Mouse (Mus musculus) lung, postnatal 0 days (tissue): ENCODE results near the gene Gbf1. TPM values are rescaled to one million over a fixed set of nuclear protein-coding genes. Genes with fewer than 3 reads are reported as not detected.

Source experiments
- ATAC-seq: fragments of 200-750 bp; cut with Nextera tagmentation; 2 replicates; pipeline ENCODE4 v1.8.0; 2017; ENCODE audit warnings: moderate library complexity
- DNase-seq: peaks from one replicate; pipeline ENCODE4 v3.0.0-alpha.2; 2016; ENCODE audit warnings: low spot score
- H3K27ac ChIP-seq: fragments of 300-500 bp; sonication (generic); 2 replicates; pipeline ENCODE4 v1.5.1; 2014; ENCODE audit warnings: antibody characterized with exemption, mild to moderate bottlenecking, low read length, mixed read lengths
- H3K27me3 ChIP-seq: fragments of 300-500 bp; sonication (generic); replicated peaks from 2 replicates; pipeline ENCODE4 v1.6.1; 2014; ENCODE audit warnings: low read length, mixed read lengths; ENCODE audit not compliant: insufficient read depth
- H3K36me3 ChIP-seq: fragments of 300-500 bp; sonication (generic); 2 replicates; pipeline ENCODE4 v1.6.1; 2014; ENCODE audit warnings: low read length, mixed read lengths; ENCODE audit not compliant: insufficient read depth
- H3K4me1 ChIP-seq: fragments of 300-500 bp; sonication (generic); 2 replicates; pipeline ENCODE4 v1.6.1; 2014; ENCODE audit warnings: antibody characterized with exemption, low read depth, low read length, mixed read lengths; ENCODE audit not compliant: insufficient read depth
- H3K4me2 ChIP-seq: fragments of 300-500 bp; sonication (generic); replicated peaks from 2 replicates; pipeline ENCODE4 v1.6.1; 2014; ENCODE audit warnings: low read depth, mild to moderate bottlenecking, low read length, moderate library complexity, mixed read lengths
- H3K4me3 ChIP-seq: fragments of 300-500 bp; sonication (generic); 2 replicates; pipeline ENCODE4 v1.5.1; 2014; ENCODE audit warnings: low read depth, low read length
- H3K9ac ChIP-seq: fragments of 300-500 bp; sonication (generic); replicated peaks from 2 replicates; pipeline ENCODE4 v1.6.1; 2014; ENCODE audit warnings: low read depth, mild to moderate bottlenecking
- H3K9me3 ChIP-seq: fragments of 300-500 bp; sonication (generic); 2 replicates; pipeline ENCODE4 v1.6.1; 2016; ENCODE audit warnings: low read length, mixed read lengths
- CTCF ChIP-seq: IDR thresholded peaks from 2 replicates; pipeline ENCODE4 v1.5.1; 2016; ENCODE audit warnings: antibody characterized with exemption, mild to moderate bottlenecking
- EP300 ChIP-seq: IDR thresholded peaks from 2 replicates; pipeline ENCODE4 v1.6.1; 2016; ENCODE audit warnings: antibody characterized with exemption, mild to moderate bottlenecking, control low read depth
- WGBS: fragments of 180-500 bp; shearing (Covaris S2); extraction: QIAGEN DNeasy Blood & Tissue Kit; methylation state at CpG from one replicate; pipeline ENCODE4 v1.1.7; 2014; 5-methylcytosine and 5-hydroxymethylcytosine counted together
- polyA plus RNA-seq: library from polyadenylated mRNA; unstranded; fragments of >200 nt; fragmentation: Nextera tagmentation; extraction: Ambion mirVana; gene quantifications from 2 replicates; pipeline ENCODE4 v1.2.1, GENCODE M21; 2015

Gene Gbf1
- polyA plus RNA-seq, 1 experiment from 2014 or later: 32.1 TPM

- no peak for TF ChIP-seq CTCF
- TF ChIP-seq EP300: no peak
- H3K9ac ChIP-seq: no peak overlapping the region
- H3K4me2 ChIP-seq: no peak overlapping the region
- 39% methylated on average over 8 of the region's 8 CpGs for WGBS
- no peaks in the 10 kb centered on the region for H3K27me3 ChIP-seq
- no peaks in the 10 kb centered on the region for H3K9me3 ChIP-seq
- H3K36me3 ChIP-seq: no peaks in the 10 kb centered on the region
- no peak overlapping the region for H3K4me3 ChIP-seq
- no peak for DNase-seq
- no peaks in the 10 kb centered on the region for H3K4me1 ChIP-seq
- no peak overlapping the region for H3K27ac ChIP-seq
- no peak for ATAC-seq
Observed at GRCm38 (mm10) chr19:46300294-46301045, 148.2 kb downstream of the Gbf1 start.

- Histone ChIP-seq H3K9ac (no peak overlapping the region), H3K36me3 (no peaks in the 10 kb centered on the region), H3K4me1 (no peaks in the 10 kb centered on the region; the same call in 1 of the 2 replicates), H3K27ac (no peak overlapping the region), H3K27me3 (no peaks in the 10 kb centered on the region), H3K4me3 (no peak overlapping the region), H3K9me3 (no peaks in the 10 kb centered on the region), H3K4me2 (no peak overlapping the region)
- 90% methylated on average over 4 of the region's 4 CpGs for WGBS
- ATAC-seq: no peak
- TF ChIP-seq EP300 (no peak), CTCF (no peak)
- no peak for DNase-seq
Observed at GRCm38 (mm10) chr19:46302551-46302950, 150.2 kb downstream of the Gbf1 start.

DNA sequence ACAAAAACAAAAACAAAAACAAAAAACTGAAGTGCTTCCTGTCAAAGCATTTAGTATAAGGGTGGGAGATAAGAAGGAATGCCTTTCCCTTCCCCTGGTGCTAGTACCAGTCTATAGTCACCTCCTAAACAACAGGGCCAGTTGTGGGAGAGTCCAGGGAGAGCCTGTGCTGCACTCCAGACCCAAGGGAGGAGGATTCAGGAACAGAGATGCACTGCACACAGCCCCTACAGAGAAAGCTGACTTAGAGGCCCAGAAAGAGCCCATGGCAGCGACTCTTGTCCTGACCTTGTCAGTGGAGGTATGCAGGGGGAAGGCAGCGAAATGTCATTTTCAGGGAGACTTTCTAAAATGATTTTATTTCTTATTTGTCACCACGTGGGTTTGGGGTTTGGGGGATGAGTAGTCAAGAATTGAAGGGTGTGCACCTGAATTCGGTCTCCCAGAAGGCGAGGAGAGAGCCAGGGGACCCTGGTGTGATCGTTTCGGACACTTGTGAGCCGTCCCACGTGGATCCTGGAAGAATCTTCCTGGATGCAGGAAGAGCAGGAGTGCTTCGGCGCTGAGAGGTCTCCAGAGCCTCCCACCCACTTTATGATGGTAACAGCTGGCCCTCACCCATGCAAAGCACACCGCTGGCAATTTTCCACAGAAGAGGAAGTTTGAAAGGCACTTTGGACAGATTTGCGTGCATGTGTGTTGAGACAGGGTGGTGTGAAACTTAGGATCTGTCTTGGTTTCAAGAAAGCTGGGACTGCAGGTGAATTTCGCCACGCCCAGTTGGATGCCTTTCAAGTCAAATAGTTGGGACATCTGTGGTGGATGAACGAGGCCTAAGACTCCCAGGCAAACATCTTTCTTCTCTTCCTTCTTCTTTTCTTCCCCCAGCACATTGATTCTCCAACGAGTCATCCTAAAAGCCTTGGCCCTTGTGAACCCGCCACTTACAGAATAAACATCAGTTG is 151.2 kb downstream of the Gbf1 start:
- DNase-seq (no peak), ATAC-seq (no peak)
- Histone ChIP-seq H3K36me3 (no peaks in the 10 kb centered on the region), H3K27ac (peak overlapping the region; percentile 89), H3K4me2 (peak overlapping the region; percentile 99), H3K9me3 (no peaks in the 10 kb centered on the region), H3K4me1 (no peaks in the 10 kb centered on the region; the same call in 1 of the 2 replicates), H3K9ac (no peak overlapping the region), H3K4me3 (peak overlapping the region; percentile 74), H3K27me3 (no peaks in the 10 kb centered on the region)
- 45% methylated on average over 18 of the region's 18 CpGs for WGBS
- no peak for TF ChIP-seq EP300
- no peak for TF ChIP-seq CTCF

GRCm38 (mm10) chr19:46304216-46304841 is 152.0 kb downstream of the Gbf1 start, which contains the start of gene Nfkb2:
TSS of gene Nfkb2 (plus strand) at chr19:46304320.
- peak within 1 kb of the TSS; percentile 89 for H3K27ac ChIP-seq
- TF ChIP-seq EP300: no peak
- peak; percentile 92 for TF ChIP-seq CTCF
- DNase-seq: peak; percentile 98
- no peaks in the 10 kb centered on the region for H3K27me3 ChIP-seq
- WGBS: under 1% methylated on average over 38 of the region's 39 CpGs
- H3K9ac ChIP-seq: peak within 1 kb of the TSS; percentile 69
- peak; percentile 95 for ATAC-seq
- H3K4me3 ChIP-seq: peak within 1 kb of the TSS; percentile 74
- H3K9me3 ChIP-seq: no peaks in the 10 kb centered on the region
- peak within 1 kb of the TSS; percentile 99 for H3K4me2 ChIP-seq
- H3K4me1 ChIP-seq: peaks cover 6% of the 10 kb centered on the region; the same call in 1 of the 2 replicates
- no peaks in the 10 kb centered on the region for H3K36me3 ChIP-seq

DNA sequence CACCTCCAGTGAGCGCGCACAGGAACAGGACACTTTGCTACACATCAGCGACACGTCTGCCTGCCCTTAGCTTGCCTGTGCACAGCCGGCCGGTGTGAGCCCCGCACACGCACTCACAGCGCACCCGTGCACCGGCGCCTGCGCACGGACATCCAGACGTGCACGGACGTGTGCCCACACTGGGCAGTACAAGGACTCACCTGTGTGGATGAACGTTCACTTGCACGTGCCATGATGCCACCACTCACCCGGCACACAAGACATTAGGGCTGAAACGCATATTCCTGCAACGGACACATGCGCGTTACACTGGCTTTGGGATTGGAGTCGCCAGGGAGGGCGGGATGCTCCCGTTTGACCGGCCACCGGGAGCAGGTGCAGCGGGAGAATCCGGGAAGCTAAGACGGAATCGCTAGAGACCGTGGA is 152.6 kb downstream of the Gbf1 start:
- H3K4me3 ChIP-seq: peak overlapping the region; percentile 74
- ATAC-seq (peak; percentile 26), DNase-seq (no peak)
- H3K4me2 ChIP-seq: peak overlapping the region; percentile 99
- WGBS: under 1% methylated on average over 34 of the region's 34 CpGs
- H3K4me1 ChIP-seq: peaks cover 6% of the 10 kb centered on the region; the same call in 1 of the 2 replicates
- H3K27me3 ChIP-seq: no peaks in the 10 kb centered on the region
- TF ChIP-seq CTCF (no peak), EP300 (no peak)
- no peaks in the 10 kb centered on the region for H3K9me3 ChIP-seq
- peak overlapping the region; percentile 69 for H3K9ac ChIP-seq
- H3K27ac ChIP-seq: peak overlapping the region; percentile 89
- peaks cover 4% of the 10 kb centered on the region; the same call in 1 of the 2 replicates for H3K36me3 ChIP-seq
